Mouse (Mus musculus) embryo, embryonic 11 days (tissue): ENCODE measurements around the gene Prdx2.

Experiments
- DNase-seq: peaks from one replicate; pipeline ENCODE4 v3.0.0-alpha.2; 2015

Prdx2 gene

DNA sequence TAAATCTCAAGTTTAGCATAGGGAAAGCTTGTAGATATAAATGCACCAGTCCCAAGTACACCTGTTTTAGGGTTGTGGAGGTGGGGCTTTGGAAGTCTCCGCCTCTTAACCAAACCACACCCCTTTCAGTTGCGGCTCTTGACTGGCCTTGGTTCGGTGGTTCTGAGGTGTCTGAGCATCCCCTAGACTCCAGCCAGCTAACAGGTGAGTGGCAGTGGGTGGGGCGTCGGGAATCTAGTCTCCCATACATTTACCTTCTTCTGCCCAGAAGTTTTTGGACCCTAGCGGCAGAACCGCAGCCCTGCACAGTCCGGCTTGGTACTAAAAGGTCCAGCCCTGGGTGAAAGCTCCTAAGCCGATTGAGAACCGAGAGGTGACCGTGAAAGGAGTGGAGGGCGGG lies 19.6 kb upstream of the Prdx2 start:
- no peak for DNase-seq

DNA sequence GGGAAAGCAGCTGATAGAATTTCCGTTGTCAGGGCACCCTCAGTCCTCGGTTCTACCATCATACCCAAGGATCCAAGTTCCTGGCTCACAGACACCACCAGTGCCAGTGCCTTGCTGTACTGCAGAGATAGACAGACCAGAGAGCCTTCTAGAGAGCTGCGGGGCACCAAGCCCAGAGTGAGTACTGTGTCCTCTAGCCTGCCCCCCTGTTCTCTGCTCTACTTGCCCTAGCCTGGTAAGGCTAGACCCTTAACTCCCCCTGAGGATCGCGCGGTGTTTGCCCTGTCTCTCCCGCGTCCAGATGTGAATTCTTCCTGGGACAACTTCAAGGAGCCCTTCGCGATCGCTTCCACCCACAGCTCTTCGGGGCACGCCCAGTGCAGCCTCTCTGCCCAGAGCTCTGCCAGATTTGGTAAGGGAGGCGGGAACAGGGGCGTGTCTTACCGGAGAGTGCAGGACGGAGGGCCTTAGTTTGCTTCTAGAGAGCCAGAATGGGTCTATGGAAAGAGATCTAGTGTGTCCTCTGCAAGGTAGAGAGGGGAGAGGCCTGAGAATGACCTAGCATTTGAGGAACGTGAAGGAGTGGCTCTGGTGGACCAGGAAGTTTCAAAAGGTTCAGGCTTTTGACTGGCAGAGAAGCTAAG lies 16.7 kb upstream of the Prdx2 start:
- no peak for DNase-seq

DNA sequence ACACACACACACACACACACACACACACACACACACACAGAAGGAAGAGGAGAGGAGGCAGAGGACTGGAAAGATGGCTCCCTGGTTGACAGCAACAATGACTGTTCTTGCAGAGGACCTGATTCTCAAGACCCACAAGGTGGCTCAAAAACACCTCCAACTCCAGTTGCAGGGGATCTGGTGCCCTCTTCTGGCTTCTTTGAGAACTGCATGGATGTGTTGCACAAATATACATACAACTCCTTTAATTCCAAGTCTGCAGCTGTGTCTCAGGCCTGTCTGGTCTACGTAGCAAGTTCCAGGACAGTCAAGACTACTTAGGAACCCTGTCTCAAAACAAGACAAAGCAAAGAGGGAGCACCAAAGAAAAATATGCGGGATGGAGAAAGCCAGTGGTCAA lies 12.6 kb upstream of the Prdx2 start:
- peak; percentile 75 for DNase-seq

GRCm38 (mm10) chr8:84959811-84960210 lies 9.6 kb upstream of the Prdx2 start:
- no peak for DNase-seq

DNA sequence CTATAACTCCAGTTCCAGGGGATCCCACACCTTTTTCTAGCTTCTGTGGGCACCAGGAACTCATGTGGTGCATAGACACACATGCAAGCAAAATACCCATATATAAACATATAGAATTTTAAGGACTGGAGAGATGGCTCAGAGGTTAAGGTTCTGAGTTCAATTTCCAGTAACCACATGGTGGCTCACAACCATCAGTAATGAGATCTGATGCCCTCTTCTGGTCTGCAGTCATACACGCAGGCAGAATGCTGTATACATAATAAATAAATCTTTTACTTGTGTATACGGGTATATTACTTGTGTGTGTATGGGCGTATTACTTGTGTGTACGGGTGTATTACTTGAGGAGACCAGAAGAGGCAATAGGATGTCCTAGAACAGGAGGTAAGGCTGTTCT lies 5.4 kb upstream of the Prdx2 start:
- DNase-seq: no peak

DNA sequence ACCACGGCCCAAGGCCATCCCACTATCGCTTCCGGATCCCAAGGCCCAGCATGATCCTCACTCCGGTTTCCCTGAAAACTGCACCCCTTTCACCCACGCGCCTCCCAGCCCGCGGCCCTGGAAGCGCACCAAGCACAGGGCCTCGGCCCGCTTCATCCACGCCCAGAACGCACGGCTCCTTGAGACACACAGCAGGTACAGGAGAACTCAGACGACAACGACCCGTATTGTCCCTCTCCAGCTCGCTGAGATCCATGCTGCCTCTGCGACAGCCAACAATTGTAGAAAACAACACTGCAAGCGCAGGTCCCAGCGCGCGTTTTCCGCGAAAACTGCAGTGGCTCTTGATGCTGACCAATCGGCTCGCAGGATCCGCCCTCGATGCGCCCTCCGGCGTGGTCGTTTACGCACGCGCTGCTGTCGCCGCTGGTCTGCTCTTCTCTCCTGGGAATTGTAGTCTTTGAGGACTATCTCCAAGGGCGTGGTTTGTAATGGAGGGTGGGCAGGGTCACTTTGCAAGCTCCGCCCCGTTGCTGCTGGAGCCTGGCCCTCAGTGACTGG lies 3.6 kb upstream of the Prdx2 start:
- DNase-seq: peak; percentile 98

DNA sequence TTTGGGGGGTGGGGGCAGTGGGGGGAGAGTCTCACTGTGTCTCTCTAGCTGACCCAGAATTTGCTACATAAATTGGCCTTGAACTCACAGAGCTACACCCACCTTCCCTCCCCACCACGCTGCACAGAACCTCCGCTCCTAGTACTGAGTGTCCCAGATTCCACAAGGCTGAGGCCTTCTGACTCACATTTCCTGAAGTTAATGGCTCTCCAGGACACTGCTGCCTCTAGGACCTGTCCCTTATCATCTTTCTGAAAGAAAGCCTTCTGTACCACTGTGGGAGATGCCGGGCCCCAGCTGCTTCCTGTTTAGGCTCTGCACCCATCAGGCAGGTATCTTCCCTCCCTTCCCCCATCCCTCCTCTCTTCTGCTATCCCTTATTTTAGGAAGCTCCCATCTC lies 2.8 kb upstream of the Prdx2 start:
- no peak for DNase-seq

DNA sequence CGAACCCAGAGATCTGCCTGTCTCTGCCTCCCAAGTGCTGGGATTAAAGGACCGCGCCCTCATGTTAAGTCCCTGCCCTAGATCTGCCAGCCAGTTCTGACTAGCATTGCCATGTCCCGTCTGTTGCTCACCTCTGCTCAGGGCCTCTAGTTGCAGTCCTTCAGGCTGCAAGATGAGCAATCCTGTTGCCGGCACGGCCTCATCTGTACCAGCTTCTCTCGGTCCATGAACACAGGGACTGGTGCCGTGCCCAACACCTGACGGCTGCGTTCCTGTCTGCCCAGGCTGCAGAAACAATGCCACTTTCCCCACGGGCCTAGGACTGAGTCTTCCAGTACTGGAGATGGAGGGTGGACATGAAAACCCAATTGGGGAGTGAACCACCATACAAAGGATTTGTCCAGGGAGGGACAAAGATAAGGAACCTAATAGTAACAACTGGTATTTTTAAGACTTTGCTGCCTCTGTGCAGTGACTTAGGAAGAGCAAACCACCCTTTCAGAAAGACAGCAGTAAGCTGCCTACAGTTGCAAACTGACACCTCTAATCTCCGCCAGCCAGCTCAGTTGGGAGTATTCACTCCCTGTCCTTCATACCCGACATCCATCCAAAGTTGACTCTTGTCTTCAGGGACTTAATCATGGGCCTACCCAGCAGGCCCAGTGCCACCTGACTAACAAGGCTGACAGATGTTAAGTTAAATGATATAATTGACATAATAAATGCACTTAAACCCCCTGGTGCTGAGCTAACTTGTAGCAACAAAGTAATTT lies 1.7 kb upstream of the Prdx2 start:
- no peak for DNase-seq

DNA sequence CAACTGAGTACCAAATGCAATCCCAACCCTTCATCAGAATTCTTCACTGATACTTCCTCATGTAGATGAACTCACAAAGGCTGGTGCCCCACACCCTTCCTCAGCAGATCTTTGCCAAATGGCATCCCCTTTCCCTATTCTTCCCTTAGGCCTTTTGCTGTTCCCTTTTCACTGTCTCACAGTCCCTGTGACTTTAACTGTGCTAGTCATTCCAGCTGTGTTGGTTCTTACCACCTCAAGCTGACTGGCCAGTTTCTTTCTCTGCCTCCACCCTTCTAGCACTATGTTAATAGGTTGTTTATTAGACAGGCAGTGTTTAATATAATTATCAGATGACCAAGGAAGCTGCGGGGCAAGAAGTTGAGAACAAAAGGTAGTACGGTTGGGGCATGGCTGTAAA lies 737 bp upstream of the Prdx2 start:
- DNase-seq: no peak

- no peak for DNase-seq
Observed at GRCm38 (mm10) chr8:84970135-84970790, 876 bp downstream of the Prdx2 start.

GRCm38 (mm10) chr8:84970913-84971312 lies 1.5 kb downstream of the Prdx2 start:
- no peak for DNase-seq

DNA sequence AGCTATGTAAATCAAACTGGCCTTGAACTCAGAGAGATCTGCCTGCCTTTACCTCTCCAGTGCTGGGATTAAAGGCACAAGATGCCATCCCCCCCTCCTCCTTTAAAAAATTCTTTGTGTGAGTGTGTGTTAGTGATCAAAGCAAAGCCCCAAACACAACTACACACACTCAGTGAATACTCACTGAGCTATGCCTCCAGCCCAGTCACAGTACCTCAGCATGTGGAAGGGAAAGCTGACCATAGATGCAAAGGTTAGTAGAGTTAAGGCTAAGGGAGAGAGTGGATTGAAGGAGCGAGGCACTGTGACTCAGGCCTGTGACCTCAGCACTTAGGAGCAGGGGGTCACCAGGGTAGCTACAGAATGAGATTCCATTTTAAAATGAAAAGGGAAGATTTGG lies 3.7 kb downstream of the Prdx2 start:
- DNase-seq: no peak

- peak; percentile 76 for DNase-seq
Observed at GRCm38 (mm10) chr8:84973803-84974542, 4.6 kb downstream of the Prdx2 start.

DNA sequence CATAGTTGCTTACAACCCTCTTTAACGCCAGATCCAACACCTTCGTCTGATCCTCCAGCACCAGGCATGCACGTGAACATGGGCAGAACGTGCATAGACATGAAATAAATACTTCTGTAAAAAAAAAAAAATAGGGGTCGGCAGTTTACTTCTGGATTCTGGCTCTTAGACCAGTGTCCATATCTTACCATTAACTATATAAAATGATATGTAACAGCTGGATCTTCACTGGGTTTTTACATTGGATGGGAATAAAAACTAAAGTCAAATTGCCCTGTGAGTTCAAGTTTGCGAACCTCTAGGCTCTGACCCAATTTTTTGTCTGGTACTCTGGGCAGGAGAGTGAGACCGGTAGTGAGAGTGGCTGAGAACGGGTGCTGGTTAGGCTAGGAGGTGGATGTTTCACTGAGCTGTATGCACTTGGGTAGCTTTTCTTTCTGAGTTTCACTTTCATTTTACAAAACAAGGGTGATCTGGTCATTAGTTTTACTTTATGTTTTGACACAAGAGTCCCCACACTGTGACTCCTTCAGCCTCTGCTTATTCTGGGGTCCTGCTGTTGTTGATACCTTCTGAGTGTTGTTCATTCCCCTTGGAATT lies 5.3 kb downstream of the Prdx2 start:
- no peak for DNase-seq

- DNase-seq: peak; percentile 53
Observed at GRCm38 (mm10) chr8:84975434-84975833, 6.0 kb downstream of the Prdx2 start.

DNA sequence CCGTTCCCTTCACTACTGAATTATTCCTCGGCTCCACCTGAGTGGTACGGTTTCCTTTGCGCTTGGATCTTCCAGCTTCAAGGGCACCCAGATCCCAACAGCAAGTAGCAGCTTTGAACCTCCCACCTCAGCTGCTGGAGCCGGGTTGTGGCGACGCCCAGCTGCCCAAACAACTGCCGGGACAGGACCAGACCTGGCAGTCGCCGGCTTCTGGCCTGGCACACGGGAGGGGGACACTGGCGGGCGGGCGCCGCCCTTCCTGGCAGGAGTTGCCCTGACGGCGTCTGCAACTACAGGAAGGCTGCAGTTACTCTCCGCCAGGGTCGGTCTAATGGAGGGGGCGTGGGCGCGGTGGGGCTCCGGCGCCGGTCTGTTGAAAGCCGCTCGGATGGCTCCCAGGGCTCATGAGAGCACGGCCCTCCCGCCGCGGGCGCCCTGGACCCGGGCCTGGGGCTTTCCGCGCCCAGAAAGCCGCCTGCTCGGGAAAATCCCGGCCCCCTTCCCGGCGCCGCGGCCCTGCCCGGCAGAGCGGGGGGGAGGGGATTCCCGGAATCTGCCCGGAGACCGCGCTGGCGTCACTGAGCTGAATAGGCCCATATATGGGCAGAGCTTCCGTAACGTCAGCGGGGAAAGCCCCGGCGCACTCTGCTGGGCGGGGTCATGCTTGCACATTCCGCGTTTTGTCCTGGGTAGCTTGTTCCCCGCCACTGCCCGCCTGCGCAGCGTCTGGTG lies 6.8 kb downstream of the Prdx2 start:
- peak; percentile 96 for DNase-seq

GRCm38 (mm10) chr8:84976763-84977434 lies 7.5 kb downstream of the Prdx2 start:
- DNase-seq: no peak

DNA sequence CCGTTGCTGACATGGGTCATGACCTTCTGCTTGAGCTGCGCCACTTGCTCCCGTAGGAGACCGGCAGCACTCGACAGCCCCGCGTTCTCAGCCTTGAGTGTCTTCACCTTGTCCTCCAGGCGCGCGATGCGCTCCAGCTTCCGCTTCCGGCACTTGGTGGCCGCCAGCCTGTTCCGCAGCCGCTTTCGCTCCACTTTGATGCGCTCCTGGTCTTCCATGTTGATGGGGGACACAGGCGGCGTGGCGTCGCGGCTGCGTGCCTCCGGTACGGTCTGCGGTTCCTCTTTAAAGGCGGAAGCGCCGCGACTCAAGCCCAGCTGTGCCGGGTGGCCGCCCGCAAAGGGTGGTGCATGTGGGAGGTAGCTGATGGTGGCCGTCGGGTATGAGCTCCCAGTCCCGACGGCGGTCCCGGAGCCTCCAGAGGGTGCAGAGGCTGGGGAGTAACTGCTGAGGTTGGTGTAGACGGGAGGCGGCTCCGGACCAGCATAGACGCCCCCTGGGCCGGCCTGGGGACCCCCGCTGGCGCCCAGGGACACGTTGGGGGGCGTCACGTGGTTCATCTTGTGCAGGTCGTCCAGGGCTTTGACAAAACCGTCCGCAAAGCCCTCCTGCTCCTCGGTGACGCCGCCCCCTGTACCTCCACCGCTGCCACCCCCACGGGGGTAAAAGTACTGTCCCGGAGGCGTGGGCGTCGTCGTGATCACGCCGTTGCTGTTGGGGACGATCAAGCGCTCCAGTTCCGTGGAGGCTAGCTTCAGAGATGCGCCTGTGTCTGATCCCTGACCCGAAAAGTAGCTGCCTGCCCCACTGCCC lies 8.3 kb downstream of the Prdx2 start:
- peak; percentile 76 for DNase-seq

GRCm38 (mm10) chr8:84978248-84978940 lies 9.0 kb downstream of the Prdx2 start, which contains the start of gene Junb:
Gene Junb, minus strand, starts transcription at chr8:84978718.
- peak; percentile 90 for DNase-seq
